Mouse (Mus musculus): Measurements from ENCODE around the gene Dguok.

DNA sequence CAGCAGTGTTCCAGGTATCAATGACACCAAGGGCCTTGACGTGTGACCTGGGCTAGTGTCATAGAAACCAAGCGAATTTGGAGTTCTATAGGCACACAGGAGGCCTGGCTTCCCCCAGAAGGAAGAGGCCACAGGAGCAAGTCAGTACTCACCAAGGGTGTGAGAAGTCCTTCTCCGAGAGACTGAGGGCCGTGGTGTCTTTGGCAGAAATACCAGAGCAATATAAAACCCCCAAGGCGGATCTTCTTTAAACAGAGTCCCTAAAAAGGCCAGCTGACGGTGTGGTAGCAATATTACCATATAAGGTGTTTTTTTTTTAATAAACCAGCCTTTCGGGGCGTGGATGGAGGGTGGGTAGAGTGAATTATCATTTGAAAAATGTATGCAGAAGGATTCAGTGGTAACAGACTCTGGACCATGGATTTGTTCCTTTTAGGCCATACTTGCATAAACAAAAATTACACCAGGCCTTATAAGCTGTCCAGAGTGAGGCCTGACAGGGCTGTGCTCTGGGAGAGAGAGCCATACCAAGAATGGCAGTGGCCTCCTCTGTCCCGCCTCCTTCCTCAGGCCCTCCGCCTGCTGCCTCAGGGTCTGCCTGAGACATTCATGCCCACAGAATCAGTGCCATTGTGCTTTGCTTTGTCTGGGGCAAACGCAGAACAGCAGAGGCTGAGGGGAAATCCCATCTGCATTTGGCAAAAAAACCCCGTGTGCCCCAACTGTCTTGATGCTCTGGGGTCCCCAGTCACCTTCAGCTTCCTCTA, 29.4 kb upstream of the Dguok start, which contains the start of gene Actg2:
- TF ChIP-seq CTCF (IDR thresholded peaks at IDR 0.05; ENCODE audit: insufficient read depth, low read length) (no peak), POLR2A (IDR thresholded peaks at IDR 0.05; ENCODE audit: borderline replicate concordance, extremely low read depth, low read depth, low read length) (no peak)

All from lung, adult 2 months (tissue).